Mouse (Mus musculus): Measurements from ENCODE around the gene Rps6ka5. TPM values are rescaled to one million over a fixed set of nuclear protein-coding genes. Genes with fewer than 3 reads are reported as not detected.
A peak's percentile ranks its signal among the peaks of the same experiment; 100 is the strongest.

Rps6ka5 gene
- polyA plus RNA-seq, 1 experiment from 2014 or later, result 7.2 TPM

DNA sequence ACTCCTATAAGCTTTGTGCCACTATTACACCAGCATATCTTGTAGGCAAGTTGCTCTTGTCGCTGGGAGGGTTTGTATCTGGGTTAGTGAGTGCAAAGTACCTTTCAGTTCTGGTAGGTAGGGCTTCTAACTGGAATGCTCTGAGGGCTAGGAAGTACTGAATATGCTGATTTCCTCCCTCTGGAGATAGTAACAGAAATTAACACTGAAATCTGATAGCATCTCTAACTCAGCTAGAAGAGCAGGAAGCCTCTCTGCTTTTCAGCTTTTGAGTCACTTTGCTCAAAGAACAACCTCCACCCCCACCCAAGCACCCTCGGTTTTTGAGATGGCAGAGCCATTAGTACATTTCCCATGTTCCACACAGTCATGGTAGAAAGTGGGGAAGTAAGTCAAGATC, 15.7 kb upstream of the Rps6ka5 start:
- H3K9ac ChIP-seq, result no peak overlapping the region
- WGBS, result 63% methylated on average over 2 of the region's 2 CpGs
- H3K9me3 ChIP-seq, result no peaks in the 10 kb centered on the region
- no peak overlapping the region for H3K4me2 ChIP-seq
- no peak for ATAC-seq (replicated peaks)
- H3K36me3 ChIP-seq (replicated peaks), result no peaks in the 10 kb centered on the region
- H3K27me3 ChIP-seq (replicated peaks), result no peaks in the 10 kb centered on the region
- no peak overlapping the region for H3K27ac ChIP-seq
- no peaks in the 10 kb centered on the region for H3K4me1 ChIP-seq
- H3K4me3 ChIP-seq, result no peak overlapping the region

DNA sequence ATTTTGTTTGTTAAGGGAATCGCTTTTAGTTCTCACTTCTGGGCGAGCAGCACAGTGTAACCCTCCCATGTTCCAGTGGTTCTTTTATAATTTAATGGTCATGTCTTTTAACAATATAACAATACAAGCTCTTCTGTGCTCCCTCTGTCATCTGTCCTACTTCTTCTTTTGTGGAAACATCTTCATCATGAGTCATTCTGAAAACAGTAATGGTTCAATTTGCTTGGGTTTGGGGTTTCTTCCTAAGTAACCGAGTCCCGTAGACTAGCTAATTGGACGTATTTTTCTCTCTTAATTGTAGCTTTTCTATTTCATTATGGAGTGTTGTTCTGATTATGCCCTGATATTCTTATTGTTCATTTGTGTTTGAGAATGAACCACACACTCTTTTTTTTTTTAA, 13.5 kb upstream of the Rps6ka5 start:
- H3K27me3 ChIP-seq (replicated peaks), result no peaks in the 10 kb centered on the region
- no peaks in the 10 kb centered on the region for H3K36me3 ChIP-seq (replicated peaks)
- no peak overlapping the region for H3K27ac ChIP-seq
- WGBS, result 90% methylated on average over 5 of the region's 5 CpGs
- no peak overlapping the region for H3K4me3 ChIP-seq
- ATAC-seq (replicated peaks), result no peak
- H3K9me3 ChIP-seq, result no peaks in the 10 kb centered on the region
- H3K9ac ChIP-seq, result no peak overlapping the region
- H3K4me1 ChIP-seq, result no peaks in the 10 kb centered on the region
- H3K4me2 ChIP-seq, result no peak overlapping the region

DNA sequence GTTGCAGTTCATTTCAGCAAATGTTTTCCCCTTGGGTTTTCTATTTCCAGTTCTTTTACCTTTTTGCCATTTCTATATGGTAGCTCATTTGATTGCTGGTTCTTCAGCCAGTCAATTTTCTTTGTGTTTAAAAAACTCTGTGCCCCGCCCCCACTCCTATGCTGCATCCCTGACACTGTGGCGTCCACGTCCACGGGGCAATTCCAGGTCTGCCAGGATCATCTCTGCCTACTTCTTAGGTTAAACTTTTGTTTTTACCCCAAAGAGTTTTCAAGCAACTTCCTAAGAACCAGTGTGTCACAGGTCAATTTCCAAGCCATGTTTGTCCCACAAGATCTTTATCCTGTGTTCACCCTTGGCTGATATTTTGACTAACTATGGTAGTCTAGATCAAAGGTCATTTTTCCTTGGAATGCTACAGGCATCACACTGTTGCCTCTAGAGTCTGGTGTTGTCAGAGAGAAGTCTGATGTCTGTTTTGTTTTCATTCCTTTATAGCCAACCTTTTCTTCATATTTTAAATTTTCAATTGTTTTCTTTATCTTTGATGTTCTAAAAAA, 12.3 kb upstream of the Rps6ka5 start:
- Histone ChIP-seq H3K4me2 (no peak overlapping the region), H3K4me3 (no peak overlapping the region), H3K9me3 (no peaks in the 10 kb centered on the region), H3K27ac (no peak overlapping the region), H3K9ac (no peak overlapping the region), H3K36me3 (replicated peaks) (no peaks in the 10 kb centered on the region), H3K4me1 (no peaks in the 10 kb centered on the region), H3K27me3 (replicated peaks) (no peaks in the 10 kb centered on the region)
- WGBS, result 79% methylated on average over 4 of the region's 4 CpGs
- ATAC-seq (replicated peaks), result no peak

DNA sequence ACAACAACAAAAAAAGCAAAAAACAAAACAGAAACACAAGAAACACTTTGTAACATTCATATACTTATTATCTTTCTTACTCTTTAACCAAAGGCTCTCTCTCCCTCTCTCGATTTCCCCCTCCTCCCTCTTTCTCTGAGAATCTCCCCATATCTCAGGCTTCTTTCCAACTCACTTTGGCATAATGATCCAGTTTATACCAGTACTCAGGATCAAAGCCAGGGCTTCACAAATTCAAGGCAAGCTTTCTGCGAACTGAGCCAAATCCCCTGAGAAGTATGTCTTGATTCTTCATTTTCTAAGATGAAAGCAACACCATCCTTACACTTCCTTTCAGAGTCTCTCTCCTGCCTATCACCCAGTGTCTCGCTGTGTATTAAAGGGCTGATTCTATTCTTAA, 11.7 kb upstream of the Rps6ka5 start:
- no peak overlapping the region for H3K9ac ChIP-seq
- ATAC-seq (replicated peaks), result no peak
- no peak overlapping the region for H3K4me3 ChIP-seq
- no peaks in the 10 kb centered on the region for H3K36me3 ChIP-seq (replicated peaks)
- H3K9me3 ChIP-seq, result no peaks in the 10 kb centered on the region
- H3K4me1 ChIP-seq, result no peaks in the 10 kb centered on the region
- H3K27me3 ChIP-seq (replicated peaks), result no peaks in the 10 kb centered on the region
- no peak overlapping the region for H3K4me2 ChIP-seq
- WGBS, result 46% methylated on average over 3 of the region's 3 CpGs
- no peak overlapping the region for H3K27ac ChIP-seq

DNA sequence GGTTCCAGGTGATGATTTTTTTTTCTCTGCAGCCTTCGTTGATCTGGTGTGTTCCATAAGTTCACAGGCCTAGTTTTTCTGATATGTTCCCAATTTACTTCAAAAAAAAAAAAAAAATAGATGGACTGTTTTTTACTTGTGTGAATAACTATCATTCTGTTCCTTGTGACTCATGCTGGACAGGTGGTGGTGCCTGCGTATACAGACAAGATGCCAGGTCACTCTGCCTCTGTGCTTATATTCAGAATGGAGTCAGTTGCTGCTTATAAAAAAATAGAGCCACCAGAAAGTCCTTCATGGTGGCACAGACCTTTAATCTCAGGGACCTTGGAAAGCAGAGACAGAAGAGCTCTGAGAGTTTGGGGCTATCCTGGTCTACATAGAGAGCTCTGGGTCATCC, 8.8 kb upstream of the Rps6ka5 start:
- Histone ChIP-seq H3K9me3 (no peaks in the 10 kb centered on the region), H3K27ac (no peak overlapping the region), H3K27me3 (replicated peaks) (no peaks in the 10 kb centered on the region), H3K9ac (no peak overlapping the region), H3K4me1 (no peaks in the 10 kb centered on the region), H3K36me3 (replicated peaks) (no peaks in the 10 kb centered on the region), H3K4me3 (no peak overlapping the region), H3K4me2 (no peak overlapping the region)
- WGBS, result 91% methylated on average over 2 of the region's 2 CpGs
- no peak for ATAC-seq (replicated peaks)

DNA sequence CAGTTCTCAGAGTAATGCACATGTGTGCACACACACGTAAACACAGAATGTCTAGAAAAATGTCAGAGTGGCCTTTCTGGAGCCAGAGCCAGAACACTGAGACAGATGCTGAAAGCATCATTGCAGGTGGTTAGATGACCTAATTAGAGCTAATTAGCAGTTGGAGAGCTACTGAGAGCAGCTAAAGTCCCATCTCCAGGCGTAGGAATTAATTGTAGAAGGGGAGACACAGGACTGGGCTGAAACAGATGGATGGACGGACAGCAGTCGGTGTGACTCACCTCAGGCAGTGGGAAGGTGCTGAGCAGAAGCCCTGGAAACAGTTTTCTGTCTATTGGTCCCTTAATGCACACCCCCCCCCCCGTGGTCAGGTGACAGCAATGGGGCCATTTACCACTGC, 8.4 kb upstream of the Rps6ka5 start:
- Histone ChIP-seq H3K4me3 (no peak overlapping the region), H3K36me3 (replicated peaks) (no peaks in the 10 kb centered on the region), H3K27me3 (replicated peaks) (no peaks in the 10 kb centered on the region), H3K27ac (no peak overlapping the region), H3K9ac (no peak overlapping the region), H3K4me1 (no peaks in the 10 kb centered on the region), H3K9me3 (no peaks in the 10 kb centered on the region), H3K4me2 (no peak overlapping the region)
- ATAC-seq (replicated peaks), result no peak
- 73% methylated on average over 5 of the region's 5 CpGs for WGBS

DNA sequence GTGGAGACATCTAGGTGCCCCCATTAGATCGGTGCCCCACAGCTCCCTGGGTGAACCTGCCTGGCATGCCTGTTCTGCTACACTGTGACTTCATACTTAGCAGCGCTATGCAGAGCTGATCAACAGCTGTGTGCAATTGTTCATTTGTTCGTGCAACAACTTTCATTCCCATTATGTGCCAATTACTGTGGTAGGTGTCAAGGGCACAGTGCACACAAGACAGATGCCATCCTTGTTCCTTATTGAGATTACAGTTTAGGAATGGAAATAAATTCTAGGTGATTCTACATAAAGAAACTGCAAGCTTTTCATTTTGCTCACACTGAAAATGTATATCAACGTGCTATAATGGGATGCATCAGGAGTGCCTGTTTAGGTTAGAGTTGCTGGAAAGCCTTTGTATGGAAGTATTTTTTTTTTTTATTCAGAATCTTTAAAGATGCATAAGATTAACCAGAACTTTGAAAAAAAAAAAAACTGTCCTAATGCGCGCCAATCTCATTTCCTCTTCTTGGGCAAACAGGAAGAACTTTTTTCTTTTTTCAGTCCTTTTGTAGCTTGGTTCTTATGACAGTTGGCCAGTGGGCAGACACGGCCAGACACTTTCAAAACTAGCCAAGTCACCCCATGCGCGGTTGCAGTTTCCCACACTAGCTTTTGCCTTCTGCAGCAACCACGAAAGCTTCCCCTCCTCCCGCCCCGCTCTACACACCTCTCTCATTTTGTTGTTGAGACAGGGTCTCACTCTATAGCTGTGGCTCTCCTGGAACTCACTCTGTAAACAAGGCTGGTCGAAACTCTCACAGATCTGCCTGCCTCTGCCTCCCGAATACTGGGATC, 2.1 kb upstream of the Rps6ka5 start:
- H3K4me3 ChIP-seq, result no peak overlapping the region
- no peak overlapping the region for H3K4me2 ChIP-seq
- no peaks in the 10 kb centered on the region for H3K9me3 ChIP-seq
- peaks cover 10% of the 10 kb centered on the region for H3K4me1 ChIP-seq
- no peaks in the 10 kb centered on the region for H3K27me3 ChIP-seq (replicated peaks)
- H3K9ac ChIP-seq, result no peak overlapping the region
- no peak for ATAC-seq (replicated peaks)
- no peaks in the 10 kb centered on the region for H3K36me3 ChIP-seq (replicated peaks)
- WGBS, result 78% methylated on average over 14 of the region's 14 CpGs
- H3K27ac ChIP-seq, result no peak overlapping the region

DNA sequence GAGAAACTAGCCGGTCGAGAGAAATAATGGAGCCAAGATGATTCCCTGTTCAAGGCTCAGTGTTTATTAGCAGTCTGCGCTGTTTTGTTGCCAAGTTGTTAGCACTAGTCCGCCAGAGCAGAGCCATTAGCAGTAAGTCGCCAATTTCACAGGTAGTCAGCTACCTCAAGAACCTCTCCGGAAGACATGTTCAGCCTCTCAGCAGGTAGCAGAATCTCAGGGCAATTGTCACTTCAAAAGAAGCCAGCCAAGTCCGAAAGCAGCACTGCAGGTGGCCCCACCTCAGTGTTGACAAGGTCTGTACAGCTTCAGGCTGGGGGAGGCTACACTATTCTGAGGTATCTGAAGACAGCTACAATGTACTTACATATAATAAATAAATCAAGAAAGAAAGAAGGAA, 1.1 kb upstream of the Rps6ka5 start:
- Histone ChIP-seq H3K36me3 (replicated peaks) (no peaks in the 10 kb centered on the region), H3K9ac (no peak overlapping the region), H3K9me3 (no peaks in the 10 kb centered on the region), H3K4me1 (peaks cover 19% of the 10 kb centered on the region), H3K4me3 (no peak overlapping the region), H3K4me2 (no peak overlapping the region), H3K27ac (no peak overlapping the region), H3K27me3 (replicated peaks) (no peaks in the 10 kb centered on the region)
- ATAC-seq (replicated peaks), result no peak
- WGBS, result 55% methylated on average over 7 of the region's 7 CpGs

DNA sequence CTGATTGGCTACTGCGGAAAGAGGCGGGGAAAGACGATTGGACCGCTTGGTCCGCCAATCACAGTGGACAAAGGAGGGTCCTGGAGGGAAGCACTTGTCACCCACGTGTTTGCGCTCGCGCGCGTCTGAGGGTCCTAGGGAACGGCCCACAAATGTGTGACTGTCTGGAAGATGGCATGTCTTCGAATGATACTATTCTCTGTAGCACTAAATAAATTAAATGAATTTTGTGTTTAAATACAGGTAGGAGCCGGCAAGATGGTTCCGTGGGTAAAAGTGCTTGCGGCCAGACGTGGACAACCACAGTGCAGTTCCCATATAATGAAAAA, 1.4 kb downstream of the Rps6ka5 start:
- no peak for ATAC-seq (replicated peaks)
- WGBS, result 3% methylated on average over 17 of the region's 17 CpGs
- no peaks in the 10 kb centered on the region for H3K9me3 ChIP-seq
- H3K9ac ChIP-seq, result 0 out of 2 replicates have a peak overlapping the region, but pooled peaks have one; percentile 7
- H3K27ac ChIP-seq, result peak overlapping the region; percentile 18; the same call in 1 of the 2 replicates
- peak overlapping the region; percentile 81 for H3K4me3 ChIP-seq
- H3K4me2 ChIP-seq, result peak overlapping the region; percentile 52
- H3K27me3 ChIP-seq (replicated peaks), result no peaks in the 10 kb centered on the region
- H3K4me1 ChIP-seq, result peaks cover 21% of the 10 kb centered on the region
- H3K36me3 ChIP-seq (replicated peaks), result no peaks in the 10 kb centered on the region

DNA sequence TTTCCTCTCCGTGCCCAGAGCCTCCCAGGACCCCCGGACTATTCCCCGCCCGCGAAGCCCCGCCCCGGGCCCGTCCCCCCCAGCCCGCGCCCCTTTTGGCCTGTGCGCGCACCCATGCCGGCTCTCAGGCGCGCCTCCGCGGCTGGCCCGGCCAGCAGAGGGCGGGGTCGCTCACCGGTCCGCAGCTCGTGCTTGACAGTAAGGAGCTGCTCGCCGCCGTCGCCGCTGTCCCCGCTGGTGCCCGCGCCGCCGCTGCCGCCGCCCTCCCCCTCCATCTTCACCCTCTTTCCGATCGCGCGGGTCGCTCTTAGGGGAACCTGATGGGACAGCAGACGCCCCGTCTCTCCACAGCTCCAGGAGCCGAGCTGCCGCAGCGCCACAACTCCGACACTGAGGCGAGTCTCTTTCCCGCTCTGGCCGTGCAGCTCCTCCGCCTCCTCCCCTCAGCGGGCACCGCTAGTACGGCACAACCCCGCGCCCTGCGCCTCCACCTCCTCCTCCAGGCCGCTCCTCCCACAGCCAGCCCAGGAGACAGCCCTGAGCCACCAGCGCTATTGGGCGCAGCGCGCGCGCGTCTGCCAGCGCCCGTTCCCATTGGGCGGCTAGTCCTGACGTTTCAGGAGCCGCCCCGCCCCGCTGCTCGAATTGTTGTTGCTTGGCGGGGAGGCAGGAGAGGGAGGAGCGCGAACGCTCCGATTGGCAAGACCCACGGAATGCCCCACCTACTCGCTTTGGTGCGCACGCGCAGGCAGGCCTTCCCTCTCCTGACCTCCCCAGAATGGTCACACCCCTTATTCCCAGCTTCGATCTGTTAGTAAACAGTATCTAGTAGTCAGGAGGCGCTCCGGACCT, 2.0 kb downstream of the Rps6ka5 start:
- Histone ChIP-seq H3K9me3 (no peaks in the 10 kb centered on the region), H3K27ac (peak overlapping the region; percentile 94), H3K4me3 (peak overlapping the region; percentile 81), H3K9ac (peak overlapping the region; percentile 68), H3K4me1 (peaks cover 21% of the 10 kb centered on the region), H3K4me2 (peak overlapping the region; percentile 72), H3K36me3 (replicated peaks) (no peaks in the 10 kb centered on the region), H3K27me3 (replicated peaks) (no peaks in the 10 kb centered on the region)
- under 1% methylated on average over 82 of the region's 85 CpGs for WGBS
- ATAC-seq (replicated peaks), result peak; percentile 100

DNA sequence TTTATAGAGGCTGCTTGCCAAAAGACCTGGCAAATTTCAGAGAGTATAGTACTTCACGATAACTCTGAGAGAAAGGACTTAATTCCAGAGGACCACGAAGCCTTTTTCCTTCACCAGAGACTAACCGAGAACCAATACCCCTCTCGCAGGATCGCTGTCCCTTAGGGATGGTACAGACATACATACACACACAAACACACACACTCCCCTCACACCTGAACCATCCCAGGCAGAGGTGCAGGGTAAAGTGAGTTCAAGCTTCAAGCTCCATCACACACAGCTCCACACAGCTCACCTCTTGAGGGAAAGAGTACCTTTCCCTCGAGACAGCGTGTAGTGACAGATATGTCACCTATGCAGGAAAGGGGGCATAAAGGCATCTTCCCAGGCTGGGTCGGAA, 2.6 kb downstream of the Rps6ka5 start:
- ATAC-seq (replicated peaks), result no peak
- Histone ChIP-seq H3K9ac (peak overlapping the region; percentile 68), H3K4me3 (peak overlapping the region; percentile 81), H3K9me3 (no peaks in the 10 kb centered on the region), H3K4me2 (peak overlapping the region; percentile 72), H3K27ac (peak overlapping the region; percentile 94), H3K4me1 (peaks cover 21% of the 10 kb centered on the region), H3K27me3 (replicated peaks) (no peaks in the 10 kb centered on the region), H3K36me3 (replicated peaks) (no peaks in the 10 kb centered on the region)
- WGBS, result 2% methylated on average over 8 of the region's 8 CpGs

DNA sequence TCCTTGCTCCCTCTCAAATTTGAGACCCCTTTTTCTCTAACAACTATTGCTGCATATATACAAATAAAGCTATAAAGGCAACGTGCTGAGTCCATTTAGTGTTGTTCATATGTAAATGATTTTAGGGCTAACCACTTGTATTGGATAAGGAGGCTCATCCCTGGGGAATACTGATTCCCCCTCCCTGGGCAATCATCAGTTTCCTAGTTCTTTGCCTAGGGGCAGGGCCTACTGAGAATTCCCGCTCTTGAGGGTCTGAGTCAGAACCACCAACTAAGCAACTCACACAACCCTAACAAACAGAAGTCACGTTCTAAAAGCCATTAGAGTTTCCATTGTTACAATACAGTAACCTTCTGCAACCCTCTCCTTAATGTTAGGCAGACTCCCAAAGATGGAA, 6.0 kb downstream of the Rps6ka5 start:
- Histone ChIP-seq H3K27me3 (replicated peaks) (no peaks in the 10 kb centered on the region), H3K4me1 (peaks cover 19% of the 10 kb centered on the region), H3K4me2 (no peak overlapping the region), H3K36me3 (replicated peaks) (no peaks in the 10 kb centered on the region), H3K4me3 (no peak overlapping the region), H3K9ac (no peak overlapping the region), H3K27ac (no peak overlapping the region), H3K9me3 (no peaks in the 10 kb centered on the region)
- 55% methylated on average over 3 of the region's 3 CpGs for WGBS
- no peak for ATAC-seq (replicated peaks)

Measured in midbrain, embryonic 15.5 days (tissue).